Mouse (Mus musculus) lung, adult 2 months (tissue): ENCODE results near the gene Galntl6. TPM values are rescaled to one million over a fixed set of nuclear protein-coding genes. Genes with fewer than 3 reads are reported as not detected.

Experiments
- DNase-seq: peaks from one replicate; pipeline ENCODE4 v3.0.0; 2022
- H3K4me1 ChIP-seq: fragments of 200-500 bp; 2 replicates; pipeline ENCODE4 v1.6.1; 2011; ENCODE audit warnings: low read length; ENCODE audit not compliant: control insufficient read depth, insufficient read depth
- H3K4me3 ChIP-seq: fragments of 200-500 bp; replicated peaks from 2 replicates; pipeline ENCODE3; 2011; ENCODE audit warnings: low read depth, mild to moderate bottlenecking, control low read depth, low read length; ENCODE audit errors: extremely low read depth
- CTCF ChIP-seq: fragments of 200-500 bp; IDR thresholded peaks from 2 replicates; pipeline ENCODE4 v1.5.1; 2011; ENCODE audit warnings: mild to moderate bottlenecking, low read length, control low read depth; ENCODE audit not compliant: insufficient read depth
- POLR2A ChIP-seq: fragments of 200-500 bp; IDR thresholded peaks from 2 replicates; pipeline ENCODE4 v1.6.1; 2011; ENCODE audit warnings: low read depth, mild to moderate bottlenecking, control low read depth, low read length, borderline replicate concordance; ENCODE audit errors: extremely low read depth
- WGBS: fragments of 180-500 bp; shearing (Covaris S2); methylation state at CpG from one replicate; pipeline ENCODE4 v1.1.7; 2018; 5-methylcytosine and 5-hydroxymethylcytosine counted together
- polyA plus RNA-seq: library from polyadenylated mRNA; depleted of rRNA; stranded (reverse); fragments of >200 nt; gene quantifications from 2 replicates; pipeline ENCODE4 v1.2.3, GENCODE M21; 2012

Galntl6 gene
- polyA plus RNA-seq, 1 experiment: 0.09 TPM

GRCm38 (mm10) chr8:57922214-57923070, 990.0 kb downstream of the Galntl6 start:
- 79% methylated on average over 6 of the region's 6 CpGs for WGBS
- TF ChIP-seq POLR2A (no peak), CTCF (no peak)

GRCm38 (mm10) chr8:57920326-57920903, 992.0 kb downstream of the Galntl6 start:
- DNase-seq: no peak
- TF ChIP-seq CTCF (no peak), POLR2A (no peak)
- Histone ChIP-seq H3K4me1 (no peaks in the 10 kb centered on the region), H3K4me3 (no peak overlapping the region)
- 61% methylated on average over 3 of the region's 3 CpGs for WGBS

More at GRCm38 (mm10) chr8:57922214-57923070, 990.0 kb downstream of the Galntl6 start:
- DNase-seq: no peak
- Histone ChIP-seq H3K4me1 (no peaks in the 10 kb centered on the region), H3K4me3 (no peak overlapping the region)

GRCm38 (mm10) chr8:57918720-57919640, 993.5 kb downstream of the Galntl6 start:
- no peaks in the 10 kb centered on the region for H3K4me1 ChIP-seq
- H3K4me3 ChIP-seq: no peak overlapping the region
- no peak for TF ChIP-seq CTCF
- no peak for DNase-seq
- WGBS: 70% methylated on average over 9 of the region's 9 CpGs

- WGBS: 91% methylated on average over 5 of the region's 5 CpGs
- H3K4me3 ChIP-seq: no peak overlapping the region
- TF ChIP-seq CTCF (no peak), POLR2A (no peak)
- no peaks in the 10 kb centered on the region for H3K4me1 ChIP-seq
- DNase-seq: no peak
Measured at GRCm38 (mm10) chr8:57893360-57893759, 1019.1 kb downstream of the Galntl6 start.

- H3K4me1 ChIP-seq: no peaks in the 10 kb centered on the region
- DNase-seq: no peak
- H3K4me3 ChIP-seq: no peak overlapping the region
- TF ChIP-seq CTCF (no peak), POLR2A (no peak)
- 71% methylated on average over 5 of the region's 5 CpGs for WGBS
Measured at GRCm38 (mm10) chr8:57892115-57892514, 1020.3 kb downstream of the Galntl6 start.

- no peaks in the 10 kb centered on the region for H3K4me1 ChIP-seq
- WGBS: 76% methylated on average over 4 of the region's 4 CpGs
- no peak overlapping the region for H3K4me3 ChIP-seq
- DNase-seq: no peak
- no peak for TF ChIP-seq CTCF
- no peak for TF ChIP-seq POLR2A
Measured at GRCm38 (mm10) chr8:57890159-57890558, 1022.3 kb downstream of the Galntl6 start.

- Histone ChIP-seq H3K4me3 (no peak overlapping the region), H3K4me1 (no peaks in the 10 kb centered on the region)
- DNase-seq: no peak
- TF ChIP-seq POLR2A: no peak
Measured at GRCm38 (mm10) chr8:57888831-57889230, 1023.6 kb downstream of the Galntl6 start.

- TF ChIP-seq CTCF: no peak
- TF ChIP-seq POLR2A: no peak
- no peak for DNase-seq
- 65% methylated on average over 11 of the region's 11 CpGs for WGBS
- H3K4me3 ChIP-seq: no peak overlapping the region
- no peaks in the 10 kb centered on the region for H3K4me1 ChIP-seq
Measured at GRCm38 (mm10) chr8:57879452-57879851, 1033.0 kb downstream of the Galntl6 start.

- DNase-seq: no peak
- no peaks in the 10 kb centered on the region for H3K4me1 ChIP-seq
- no peak overlapping the region for H3K4me3 ChIP-seq
- TF ChIP-seq POLR2A: no peak
- TF ChIP-seq CTCF: no peak
Measured at GRCm38 (mm10) chr8:57849074-57849473, 1063.4 kb downstream of the Galntl6 start.
